Mouse (Mus musculus) MEL (cell line): ENCODE data around the gene Adcy7. TPM values are rescaled to one million over a fixed set of nuclear protein-coding genes. Genes with fewer than 3 reads are reported as not detected.

Experiments
- DNase-seq: peaks from one replicate; pipeline ENCODE4 v3.0.0; 2011; ENCODE audit warnings: low read depth, low spot score
- H3K27ac ChIP-seq: 2 replicates; pipeline ENCODE4 v1.5.1; 2012; ENCODE audit warnings: low read depth, mild to moderate bottlenecking, control low read depth, low read length, moderate library complexity; ENCODE audit not compliant: control insufficient read depth
- H3K27me3 ChIP-seq, 2 experiments: fragments of 150-350 bp in 1 of 2; sonication (generic) in 1 of 2; 2 replicates each; pipeline ENCODE4 v1.6.1; 2012; ENCODE audit warnings: low read length in 2 of 2, mild to moderate bottlenecking in 2 of 2, improper control_type of control experiment in 1 of 2, moderate library complexity in 1 of 2; ENCODE audit not compliant: insufficient read depth in 2 of 2, control insufficient read depth in 1 of 2
- H3K36me3 ChIP-seq, 2 experiments: 2 replicates each; pipeline ENCODE4 v1.6.1; 2012 to 2014; ENCODE audit warnings: low read length in 2 of 2, improper control_type of control experiment in 1 of 2, inconsistent platforms in 1 of 2, mild to moderate bottlenecking in 1 of 2; ENCODE audit not compliant: insufficient read depth in 2 of 2, control insufficient read depth in 1 of 2
- H3K4me1 ChIP-seq, 2 experiments: fragments of 150-350 bp in 1 of 2; sonication (generic) in 1 of 2; 2 replicates each; pipeline ENCODE4 v1.6.1; 2012; ENCODE audit warnings: low read length in 2 of 2, improper control_type of control experiment in 1 of 2, mild to moderate bottlenecking in 1 of 2; ENCODE audit not compliant: insufficient read depth in 2 of 2, control insufficient read depth in 1 of 2
- H3K4me3 ChIP-seq, 2 experiments: fragments of 150-350 bp in 1 of 2; sonication (generic) in 1 of 2; 2 replicates each; pipeline ENCODE4 v1.5.1; 2012; ENCODE audit warnings: low read depth in 2 of 2, low read length in 2 of 2, mild to moderate bottlenecking in 2 of 2, moderate library complexity in 2 of 2, control low read depth in 1 of 2, improper control_type of control experiment in 1 of 2; ENCODE audit not compliant: control insufficient read depth in 1 of 2, insufficient read depth in 1 of 2
- H3K79me2 ChIP-seq: 2 replicates; pipeline ENCODE4 v1.6.1; 2012; ENCODE audit warnings: mild to moderate bottlenecking, low read length, moderate library complexity; ENCODE audit not compliant: control insufficient read depth, poor library complexity, insufficient read depth
- H3K9ac ChIP-seq: 2 replicates; pipeline ENCODE4 v1.6.1; 2012; ENCODE audit warnings: low read depth, mild to moderate bottlenecking, control low read depth, low read length, moderate library complexity; ENCODE audit not compliant: control insufficient read depth, poor library complexity, severe bottlenecking
- H3K9me3 ChIP-seq: fragments of 150-350 bp; sonication (generic); replicated peaks from 2 replicates; pipeline ENCODE4 v1.6.1; 2012; ENCODE audit warnings: mild to moderate bottlenecking, low read length, improper control_type of control experiment, moderate library complexity; ENCODE audit not compliant: insufficient read depth
- BHLHE40 ChIP-seq: IDR thresholded peaks from 2 replicates; pipeline ENCODE4 v1.6.1; 2012; ENCODE audit warnings: low read depth, mild to moderate bottlenecking, inconsistent platforms, low read length, improper control_type of control experiment, borderline replicate concordance
- CHD1 ChIP-seq: IDR thresholded peaks from 2 replicates; pipeline ENCODE4 v1.6.1; 2012; ENCODE audit warnings: low read depth, mild to moderate bottlenecking, inconsistent platforms, low read length, improper control_type of control experiment
- CHD2 ChIP-seq: IDR thresholded peaks from 2 replicates; pipeline ENCODE4 v1.6.1; 2011; ENCODE audit warnings: low read length, improper control_type of control experiment
- CTCF ChIP-seq, 3 experiments: IDR thresholded peaks in 2 of 3; conservative IDR thresholded peaks in 1 of 3; 2 replicates each; pipeline ENCODE4 v1.5.1; 2011 to 2012; ENCODE audit warnings: low read length in 3 of 3, low read depth in 2 of 3, mild to moderate bottlenecking in 2 of 3, improper control_type of control experiment in 1 of 3, inconsistent platforms in 1 of 3, mixed read lengths in 1 of 3, moderate library complexity in 1 of 3; ENCODE audit not compliant: control insufficient read depth in 1 of 3, insufficient read depth in 1 of 3, poor library complexity in 1 of 3, severe bottlenecking in 1 of 3
- E2F4 ChIP-seq: IDR thresholded peaks from 2 replicates; pipeline ENCODE4 v1.6.1; 2011; ENCODE audit warnings: low read depth, low read length, improper control_type of control experiment, borderline replicate concordance
- ELF1 ChIP-seq: IDR thresholded peaks from 2 replicates; pipeline ENCODE4 v1.6.1; 2014; ENCODE audit warnings: low read depth, mild to moderate bottlenecking, inconsistent platforms, low read length, improper control_type of control experiment, moderate library complexity
- GABPA ChIP-seq: IDR thresholded peaks from 2 replicates; pipeline ENCODE4 v1.6.1; 2012; ENCODE audit warnings: low read depth, mild to moderate bottlenecking, inconsistent platforms, low read length, improper control_type of control experiment, moderate library complexity
- GATA1 ChIP-seq: IDR thresholded peaks from 2 replicates; pipeline ENCODE4 v1.6.1; 2011; ENCODE audit warnings: low read depth, low read length, improper control_type of control experiment
- HCFC1 ChIP-seq: IDR thresholded peaks from 2 replicates; pipeline ENCODE4 v1.6.1; 2012; ENCODE audit warnings: low read depth, mild to moderate bottlenecking, inconsistent platforms, low read length, improper control_type of control experiment, moderate library complexity
- JUND ChIP-seq: IDR thresholded peaks from 2 replicates; pipeline ENCODE4 v1.6.1; 2011; ENCODE audit warnings: low read depth, mild to moderate bottlenecking, improper control_type of control experiment, low read length
- MAZ ChIP-seq: IDR thresholded peaks from 2 replicates; pipeline ENCODE4 v1.6.1; 2012; ENCODE audit warnings: low read depth, mild to moderate bottlenecking, inconsistent platforms, low read length, improper control_type of control experiment
- MEF2A ChIP-seq: IDR thresholded peaks from 2 replicates; pipeline ENCODE4 v1.6.1; 2014; ENCODE audit warnings: low read depth, mild to moderate bottlenecking, inconsistent platforms, low read length, improper control_type of control experiment; ENCODE audit not compliant: poor library complexity, insufficient replicate concordance, severe bottlenecking; ENCODE audit errors: extremely low read depth
- MXI1 ChIP-seq: IDR thresholded peaks from 2 replicates; pipeline ENCODE4 v1.6.1; 2011; ENCODE audit warnings: mild to moderate bottlenecking, low read depth, low read length, improper control_type of control experiment
- MYB ChIP-seq: IDR thresholded peaks from 2 replicates; pipeline ENCODE4 v1.6.1; 2011; ENCODE audit warnings: mild to moderate bottlenecking, low read depth, low read length, improper control_type of control experiment
- MYC ChIP-seq: IDR thresholded peaks from 2 replicates; pipeline ENCODE4 v1.6.1; 2011; ENCODE audit warnings: low read depth, mild to moderate bottlenecking, low read length, improper control_type of control experiment, moderate library complexity
- NELFE ChIP-seq: IDR thresholded peaks from 2 replicates; pipeline ENCODE4 v1.6.1; 2011; ENCODE audit warnings: low read depth, low read length, improper control_type of control experiment
- NRF1 ChIP-seq: IDR thresholded peaks from 2 replicates; pipeline ENCODE4 v1.6.1; 2014; ENCODE audit warnings: low read depth, mild to moderate bottlenecking, inconsistent platforms, low read length, improper control_type of control experiment, moderate library complexity; ENCODE audit not compliant: poor library complexity, insufficient read depth, severe bottlenecking
- POLR2A ChIP-seq, 2 experiments: IDR thresholded peaks; 2 replicates each; pipeline ENCODE4 v1.6.1; 2011 to 2012; ENCODE audit warnings: low read length in 2 of 2, mild to moderate bottlenecking in 2 of 2, control low read depth in 1 of 2, improper control_type of control experiment in 1 of 2, low read depth in 1 of 2, moderate library complexity in 1 of 2; ENCODE audit not compliant: control insufficient read depth in 1 of 2, insufficient read depth in 1 of 2, poor library complexity in 1 of 2
- POLR2AphosphoS5 ChIP-seq: IDR thresholded peaks from 2 replicates; pipeline ENCODE4 v1.6.1; 2012; ENCODE audit warnings: low read depth, borderline replicate concordance, mild to moderate bottlenecking, inconsistent platforms, low read length, moderate library complexity, mixed read lengths
- RAD21 ChIP-seq: IDR thresholded peaks from 2 replicates; pipeline ENCODE4 v1.6.1; 2011; ENCODE audit warnings: mild to moderate bottlenecking, low read depth, low read length, improper control_type of control experiment
- SIN3A ChIP-seq: IDR thresholded peaks from 2 replicates; pipeline ENCODE4 v1.6.1; 2012; ENCODE audit warnings: low read length, improper control_type of control experiment, inconsistent platforms
- TAL1 ChIP-seq: IDR thresholded peaks from 2 replicates; pipeline ENCODE4 v1.6.1; 2012; ENCODE audit warnings: mild to moderate bottlenecking, inconsistent platforms, low read length, moderate library complexity, mixed read lengths
- TCF12 ChIP-seq: IDR thresholded peaks from 2 replicates; pipeline ENCODE4 v1.6.1; 2014; ENCODE audit warnings: low read depth, mild to moderate bottlenecking, inconsistent platforms, low read length, improper control_type of control experiment, moderate library complexity
- ZC3H11A ChIP-seq: IDR thresholded peaks from 2 replicates; pipeline ENCODE4 v1.6.1; 2012; ENCODE audit warnings: low read depth, mild to moderate bottlenecking, inconsistent platforms, low read length, improper control_type of control experiment
- ZMIZ1 ChIP-seq: IDR thresholded peaks from 2 replicates; pipeline ENCODE4 v1.6.1; 2012; ENCODE audit warnings: low read depth, mild to moderate bottlenecking, inconsistent platforms, low read length, improper control_type of control experiment, moderate library complexity
- ZNF384 ChIP-seq: IDR thresholded peaks from 2 replicates; pipeline ENCODE4 v1.6.1; 2012; ENCODE audit warnings: low read depth, mild to moderate bottlenecking, inconsistent platforms, low read length, improper control_type of control experiment
- polyA plus RNA-seq, 2 experiments: library from polyadenylated mRNA; stranded (reverse) in 1 of 2; unstranded in 1 of 2; fragments of >175 nt in 1 of 2; fragments of >200 nt in 1 of 2; gene quantifications; 2 replicates each; pipeline versions ENCODE4 v1.2.1 to v1.2.4; 2012; ENCODE audit warnings: low replicate concordance in 2 of 2, low read depth in 1 of 2; ENCODE audit not compliant: insufficient read length in 2 of 2, insufficient read depth in 1 of 2, missing spikeins in 1 of 2
- total RNA-seq: library from RNA; depleted of rRNA; stranded (reverse); fragments of 300-350 nt; gene quantifications from 2 replicates; pipeline ENCODE4 v1.2.3, GENCODE M21; 2012

Gene Adcy7
- total and polyA plus RNA-seq, 3 experiments: 62.9 to 83.7 TPM; not detected in 1

DNA sequence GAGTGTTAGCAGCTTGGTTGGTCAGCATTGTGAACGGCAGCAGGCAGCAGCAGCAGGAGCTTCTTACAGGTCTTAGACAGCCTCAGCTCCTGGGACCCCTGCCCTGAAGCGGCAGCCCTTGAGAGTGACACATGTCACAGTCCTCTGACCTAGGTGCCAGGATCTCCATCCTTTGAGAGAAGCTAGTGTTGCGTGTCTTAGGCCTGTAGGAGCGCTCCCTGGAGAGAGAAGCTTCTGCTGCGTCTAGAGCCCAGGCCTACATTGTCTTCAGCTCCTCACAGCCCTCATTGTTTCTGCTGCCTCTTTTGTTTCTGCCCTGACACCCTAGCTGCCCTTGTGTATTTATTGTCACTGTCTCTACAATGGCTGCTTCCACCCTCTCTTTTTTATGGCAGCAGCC, 46.8 kb upstream of the Adcy7 start:
- no peaks in the 10 kb centered on the region for H3K9me3 ChIP-seq
- H3K9ac ChIP-seq: no peak overlapping the region
- peaks cover 16% of the 10 kb centered on the region for H3K79me2 ChIP-seq
- no peak for DNase-seq
- no peak overlapping the region for H3K4me3 ChIP-seq
- H3K27me3 ChIP-seq: no peaks in the 10 kb centered on the region
- H3K4me1 ChIP-seq: no peaks in the 10 kb centered on the region
- TF ChIP-seq ELF1 (no peak), MAZ (no peak), CHD2 (no peak), RAD21 (no peak), MYC (no peak), NELFE (no peak), BHLHE40 (no peak), JUND (no peak), POLR2A (IDR thresholded peaks at IDR 0.05; ENCODE audit: control insufficient read depth in 1 of 2, insufficient read depth in 1 of 2, low read depth in 1 of 2, low read length in 2 of 2, poor library complexity in 1 of 2) (no peak), GATA1 (no peak), TCF12 (no peak), HCFC1 (no peak), ZNF384 (no peak), CHD1 (no peak), MEF2A (no peak), ZMIZ1 (no peak), CTCF (IDR thresholded peaks at IDR 0.05 in 2 of 3, conservative IDR thresholded peaks at IDR 0.05 in 1 of 3; ENCODE audit: control insufficient read depth in 1 of 3, insufficient read depth in 1 of 3, low read depth in 2 of 3, low read length in 3 of 3, poor library complexity in 1 of 3, severe bottlenecking in 1 of 3) (no peak), MXI1 (no peak)
- TF ChIP-seq, all 39 proteins: peak for 0
- H3K27ac ChIP-seq: no peak overlapping the region
- no peaks in the 10 kb centered on the region; a peak in 1 of 4 replicates for H3K36me3 ChIP-seq

DNA sequence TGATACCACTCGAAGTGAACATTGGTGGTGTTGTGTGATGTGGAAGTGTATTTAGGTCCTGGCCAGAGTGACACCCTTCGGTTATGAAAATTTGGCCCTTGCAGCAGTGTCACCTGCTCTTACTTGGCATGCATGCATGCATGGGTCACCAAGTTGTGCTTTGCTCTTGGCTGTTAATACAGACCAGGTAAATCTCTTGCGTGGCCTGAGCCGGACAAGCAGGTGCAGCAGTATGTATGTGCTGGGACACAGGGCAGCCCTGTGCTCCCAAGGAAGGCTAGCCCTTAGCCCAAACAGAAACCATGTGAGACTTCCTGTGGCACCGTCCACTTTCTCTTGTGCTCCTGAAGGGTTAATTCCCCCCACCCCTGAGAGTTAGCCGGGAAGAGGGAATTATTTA, 44.4 kb upstream of the Adcy7 start:
- Histone ChIP-seq H3K4me1 (no peaks in the 10 kb centered on the region), H3K36me3 (no peaks in the 10 kb centered on the region; a peak in 1 of 4 replicates), H3K9ac (no peak overlapping the region)

More for the DNA sequence above, 44.4 kb upstream of the Adcy7 start:
- no peak for DNase-seq
- Histone ChIP-seq H3K27me3 (no peaks in the 10 kb centered on the region), H3K79me2 (peaks cover 22% of the 10 kb centered on the region), H3K4me3 (no peak overlapping the region), H3K27ac (no peak overlapping the region), H3K9me3 (no peaks in the 10 kb centered on the region)
- TF ChIP-seq CTCF (IDR thresholded peaks at IDR 0.05 in 2 of 3, conservative IDR thresholded peaks at IDR 0.05 in 1 of 3; ENCODE audit: control insufficient read depth in 1 of 3, insufficient read depth in 1 of 3, low read depth in 2 of 3, low read length in 3 of 3, poor library complexity in 1 of 3, severe bottlenecking in 1 of 3) (no peak), TAL1 (no peak), ZC3H11A (no peak), SIN3A (no peak), MYB (no peak), GABPA (no peak), E2F4 (no peak), CHD1 (no peak), NELFE (no peak), POLR2AphosphoS5 (no peak), NRF1 (no peak), MYC (no peak), GATA1 (no peak), JUND (no peak), CHD2 (no peak)
